Mouse (Mus musculus): Measurements from ENCODE around the gene Canx. TPM values are rescaled to one million over a fixed set of nuclear protein-coding genes. Genes with fewer than 3 reads are reported as not detected.
A peak's percentile ranks its signal among the peaks of the same experiment; 100 is the strongest.

Gene Canx
- polyA plus RNA-seq (2015; fragmentation: Nextera tagmentation; extraction: Ambion mirVana), result 289 and 305 TPM in 2 replicates

DNA sequence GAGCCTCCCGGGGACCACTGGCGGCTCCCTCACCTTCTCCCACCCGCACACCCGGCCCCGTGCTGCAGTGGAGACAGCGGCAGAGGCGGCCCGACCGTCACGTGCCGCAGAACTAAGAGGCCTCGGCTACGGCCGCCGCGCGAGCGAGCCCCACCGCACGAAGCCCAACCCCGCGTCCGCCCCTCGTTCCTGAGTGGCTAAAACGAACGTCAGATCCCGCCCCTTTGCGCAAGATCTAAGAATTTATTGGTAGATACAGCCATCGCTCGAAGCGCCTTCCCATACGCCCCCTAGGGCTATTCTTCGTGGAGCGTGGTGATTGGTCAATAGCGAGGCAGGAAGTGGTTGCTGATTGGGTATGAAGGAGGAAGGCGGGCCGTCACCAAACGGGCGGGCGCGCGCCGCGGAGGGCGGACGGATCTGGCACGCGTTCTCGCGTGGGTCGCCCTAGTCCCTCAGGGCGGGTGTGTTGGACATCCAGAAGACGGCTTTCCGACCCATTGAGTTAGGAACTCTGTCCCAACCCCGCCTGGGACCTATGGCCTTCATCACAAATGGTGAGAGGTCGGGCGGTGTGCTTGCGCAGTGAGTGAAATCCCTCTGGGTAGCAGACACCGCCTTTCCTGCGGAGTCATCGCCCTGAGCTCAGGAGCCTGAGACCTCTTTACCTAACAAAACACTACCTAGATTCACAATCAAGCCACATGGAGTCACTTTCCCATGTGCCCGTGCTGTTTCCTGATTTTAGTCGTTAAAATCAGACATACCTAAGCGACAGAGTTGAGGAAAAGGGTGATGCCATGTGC, at the start of gene Canx:
Canx (minus strand) TSS at position 178 of the 806 bp plus-strand sequence.
- Histone ChIP-seq H3K9me3 (replicated peaks) (no peaks in the 10 kb centered on the region), H3K27ac (replicated peaks) (peak within 1 kb of the TSS; percentile 91), H3K4me3 (replicated peaks) (peak within 1 kb of the TSS; percentile 99), H3K27me3 (replicated peaks) (no peaks in the 10 kb centered on the region), H3K4me2 (peak within 1 kb of the TSS; percentile 75), H3K9ac (replicated peaks) (peak within 1 kb of the TSS; percentile 90), H3K4me1 (peaks cover 37% of the 10 kb centered on the region), H3K36me3 (no peaks in the 10 kb centered on the region)
- peak; percentile 99 for ATAC-seq (ENCODE audit: low FRiP score)
- WGBS, result under 1% methylated on average over 64 of the region's 64 CpGs

DNA sequence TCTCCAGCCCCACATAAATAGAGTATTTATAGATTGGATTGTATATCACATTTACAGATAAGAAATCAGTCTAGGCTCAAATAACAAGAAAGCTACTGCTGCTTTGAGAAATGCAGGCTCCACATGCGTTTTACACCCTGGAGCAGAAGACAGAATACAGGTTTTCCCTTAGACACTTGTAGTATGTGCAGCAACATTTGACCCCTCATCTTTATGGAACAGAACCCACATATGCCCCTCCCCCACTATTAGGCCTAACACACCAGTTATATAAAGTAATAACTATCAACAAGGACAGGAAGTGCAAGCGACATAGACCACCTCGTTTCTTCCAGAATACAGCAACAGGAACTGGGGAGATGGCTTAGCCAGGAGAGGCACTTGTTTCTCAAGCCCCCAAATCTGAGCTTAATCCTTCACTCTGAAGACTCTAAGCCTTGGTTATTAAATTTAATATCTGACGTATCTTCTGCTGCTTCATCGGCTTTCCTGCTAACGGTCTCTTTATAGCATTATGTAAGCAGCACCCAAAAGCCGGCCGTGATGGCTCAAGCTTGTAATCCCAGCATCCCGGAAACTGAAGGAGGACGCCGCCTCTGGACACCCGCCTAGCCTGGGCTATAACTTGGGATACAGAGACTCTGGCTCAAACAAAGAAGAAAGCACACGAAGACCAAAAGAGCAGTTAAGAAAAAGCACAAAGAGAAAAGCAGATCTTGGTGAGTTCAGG, 49.0 kb upstream of the Canx start:
- Histone ChIP-seq H3K36me3 (peaks cover 4% of the 10 kb centered on the region), H3K4me3 (replicated peaks) (no peak overlapping the region), H3K9ac (replicated peaks) (no peak overlapping the region), H3K27ac (replicated peaks) (no peak overlapping the region), H3K4me2 (no peak overlapping the region), H3K4me1 (peaks cover 28% of the 10 kb centered on the region), H3K27me3 (replicated peaks) (no peaks in the 10 kb centered on the region), H3K9me3 (replicated peaks) (no peaks in the 10 kb centered on the region)
- 92% methylated on average over 13 of the region's 13 CpGs for WGBS
- no peak for ATAC-seq (ENCODE audit: low FRiP score)

GRCm38 (mm10) chr11:50373621-50374020, 48.1 kb upstream of the Canx start:
- no peak overlapping the region for H3K4me3 ChIP-seq (replicated peaks)
- no peak overlapping the region for H3K27ac ChIP-seq (replicated peaks)
- 97% methylated on average over 1 of the region's 1 CpGs for WGBS
- ATAC-seq (ENCODE audit: low FRiP score), result no peak
- no peaks in the 10 kb centered on the region for H3K36me3 ChIP-seq
- H3K4me2 ChIP-seq, result no peak overlapping the region
- H3K9me3 ChIP-seq (replicated peaks), result no peaks in the 10 kb centered on the region
- H3K27me3 ChIP-seq (replicated peaks), result no peaks in the 10 kb centered on the region
- no peak overlapping the region for H3K9ac ChIP-seq (replicated peaks)
- H3K4me1 ChIP-seq, result peaks cover 21% of the 10 kb centered on the region

GRCm38 (mm10) chr11:50373086-50373485, 47.6 kb upstream of the Canx start:
- no peak for ATAC-seq (ENCODE audit: low FRiP score)
- Histone ChIP-seq H3K27me3 (replicated peaks) (no peaks in the 10 kb centered on the region), H3K9ac (replicated peaks) (no peak overlapping the region), H3K36me3 (no peaks in the 10 kb centered on the region), H3K4me1 (peaks cover 21% of the 10 kb centered on the region), H3K27ac (replicated peaks) (no peak overlapping the region), H3K9me3 (replicated peaks) (no peaks in the 10 kb centered on the region), H3K4me3 (replicated peaks) (no peak overlapping the region), H3K4me2 (no peak overlapping the region)

DNA sequence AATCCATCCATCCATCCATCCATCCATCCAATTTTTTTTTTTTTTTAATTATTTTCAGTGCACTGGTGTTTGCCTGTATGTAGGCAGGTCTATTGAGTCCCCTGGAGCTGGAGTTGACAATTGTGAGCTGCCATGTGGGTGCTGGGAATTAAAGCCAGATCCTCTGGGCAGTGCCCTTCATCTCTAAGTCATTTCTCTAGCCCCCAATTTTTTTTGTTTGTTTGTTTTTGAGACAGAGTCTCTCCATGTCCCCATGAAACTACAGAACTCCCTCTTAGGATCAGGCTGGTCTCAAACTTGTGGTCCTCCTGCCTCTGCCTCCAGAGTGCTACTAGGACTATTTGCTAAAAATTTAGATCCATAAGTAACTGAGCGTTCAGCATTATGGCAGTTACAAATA, 46.4 kb upstream of the Canx start:
- no peaks in the 10 kb centered on the region for H3K9me3 ChIP-seq (replicated peaks)
- peak overlapping the region; percentile 65 for H3K9ac ChIP-seq (replicated peaks)
- peak overlapping the region; percentile 42; the same call in 1 of the 2 replicates for H3K4me3 ChIP-seq (replicated peaks)
- WGBS, result 93% methylated on average over 1 of the region's 1 CpGs
- H3K27me3 ChIP-seq (replicated peaks), result no peaks in the 10 kb centered on the region
- peaks cover 21% of the 10 kb centered on the region for H3K4me1 ChIP-seq
- H3K27ac ChIP-seq (replicated peaks), result peak overlapping the region; percentile 92
- no peaks in the 10 kb centered on the region for H3K36me3 ChIP-seq
- no peak for ATAC-seq (ENCODE audit: low FRiP score)
- peak overlapping the region; percentile 68 for H3K4me2 ChIP-seq

- Histone ChIP-seq H3K27ac (replicated peaks) (peak overlapping the region; percentile 92), H3K4me2 (peak overlapping the region; percentile 68), H3K9ac (replicated peaks) (peak overlapping the region; percentile 65), H3K27me3 (replicated peaks) (no peaks in the 10 kb centered on the region), H3K4me3 (replicated peaks) (peak overlapping the region; percentile 42), H3K9me3 (replicated peaks) (no peaks in the 10 kb centered on the region), H3K4me1 (peaks cover 18% of the 10 kb centered on the region), H3K36me3 (no peaks in the 10 kb centered on the region)
- WGBS, result under 1% methylated on average over 18 of the region's 18 CpGs
- ATAC-seq (ENCODE audit: low FRiP score), result peak; percentile 79
Observed at GRCm38 (mm10) chr11:50371399-50371841, 45.9 kb upstream of the Canx start.

GRCm38 (mm10) chr11:50370969-50371368, 45.5 kb upstream of the Canx start:
- Histone ChIP-seq H3K9ac (replicated peaks) (no peak overlapping the region), H3K9me3 (replicated peaks) (no peaks in the 10 kb centered on the region), H3K36me3 (no peaks in the 10 kb centered on the region), H3K27ac (replicated peaks) (peak overlapping the region; percentile 92), H3K4me2 (peak overlapping the region; percentile 68), H3K27me3 (replicated peaks) (no peaks in the 10 kb centered on the region), H3K4me1 (peaks cover 14% of the 10 kb centered on the region), H3K4me3 (replicated peaks) (peak overlapping the region; percentile 42; the same call in 1 of the 2 replicates)
- 42% methylated on average over 4 of the region's 4 CpGs for WGBS
- ATAC-seq (ENCODE audit: low FRiP score), result peak; percentile 45; the same call in 1 of the 2 replicates

GRCm38 (mm10) chr11:50369360-50369911, 44.0 kb upstream of the Canx start:
- H3K36me3 ChIP-seq, result no peaks in the 10 kb centered on the region
- H3K4me2 ChIP-seq, result no peak overlapping the region
- H3K4me3 ChIP-seq (replicated peaks), result no peak overlapping the region
- no peaks in the 10 kb centered on the region for H3K9me3 ChIP-seq (replicated peaks)
- no peak overlapping the region for H3K9ac ChIP-seq (replicated peaks)
- H3K27ac ChIP-seq (replicated peaks), result no peak overlapping the region
- ATAC-seq (ENCODE audit: low FRiP score), result no peak
- H3K4me1 ChIP-seq, result peaks cover 14% of the 10 kb centered on the region
- H3K27me3 ChIP-seq (replicated peaks), result no peaks in the 10 kb centered on the region
- 91% methylated on average over 5 of the region's 5 CpGs for WGBS

DNA sequence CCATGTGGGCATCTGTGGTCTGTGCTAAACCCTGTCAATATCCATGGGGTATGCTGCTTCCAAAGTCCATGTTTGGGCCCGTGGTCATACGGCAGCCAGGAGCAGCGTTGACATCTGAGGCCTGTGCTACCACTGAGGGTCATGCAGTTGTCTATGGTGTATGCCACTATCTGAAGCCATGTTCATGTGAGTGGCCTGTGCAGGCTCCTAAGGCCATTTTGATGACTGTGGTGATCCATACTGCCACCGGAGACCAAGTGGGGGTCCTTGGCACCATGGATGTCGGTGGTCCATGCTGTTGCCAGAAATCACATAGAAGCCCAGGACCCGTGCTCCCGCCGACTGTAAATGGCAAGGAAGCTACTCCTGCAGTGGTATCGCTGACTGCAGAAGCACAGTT, 42.1 kb upstream of the Canx start:
- H3K4me3 ChIP-seq (replicated peaks), result no peak overlapping the region
- no peak overlapping the region for H3K4me2 ChIP-seq
- H3K9ac ChIP-seq (replicated peaks), result no peak overlapping the region
- WGBS, result 92% methylated on average over 9 of the region's 9 CpGs
- H3K27ac ChIP-seq (replicated peaks), result no peak overlapping the region
- no peaks in the 10 kb centered on the region for H3K27me3 ChIP-seq (replicated peaks)
- no peaks in the 10 kb centered on the region for H3K36me3 ChIP-seq
- H3K9me3 ChIP-seq (replicated peaks), result no peaks in the 10 kb centered on the region
- peaks cover 14% of the 10 kb centered on the region for H3K4me1 ChIP-seq
- no peak for ATAC-seq (ENCODE audit: low FRiP score)

DNA sequence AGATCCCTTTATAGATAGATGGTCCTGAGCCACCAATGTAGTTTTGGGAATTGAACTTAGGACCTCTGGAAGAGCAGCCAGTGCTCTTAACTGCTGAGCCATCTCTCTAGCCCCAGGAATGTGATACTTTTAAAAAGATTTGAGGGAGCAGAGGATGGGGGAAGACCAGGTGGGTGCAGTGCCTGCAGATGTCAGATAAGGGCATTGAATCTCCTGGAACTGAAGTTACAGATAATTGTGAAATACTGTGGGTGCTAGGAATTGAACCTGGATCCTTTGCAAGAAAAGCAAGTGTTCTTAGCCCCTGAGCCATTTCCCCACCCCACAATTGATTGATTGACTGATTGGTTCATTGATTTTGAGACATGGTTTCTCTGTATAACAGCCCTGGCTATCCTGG, 39.8 kb upstream of the Canx start:
- no peak overlapping the region for H3K4me2 ChIP-seq
- no peaks in the 10 kb centered on the region for H3K27me3 ChIP-seq (replicated peaks)
- no peaks in the 10 kb centered on the region for H3K36me3 ChIP-seq
- H3K4me1 ChIP-seq, result no peaks in the 10 kb centered on the region
- no peaks in the 10 kb centered on the region for H3K9me3 ChIP-seq (replicated peaks)
- no peak overlapping the region for H3K27ac ChIP-seq (replicated peaks)
- H3K9ac ChIP-seq (replicated peaks), result no peak overlapping the region
- ATAC-seq (ENCODE audit: low FRiP score), result no peak
- H3K4me3 ChIP-seq (replicated peaks), result no peak overlapping the region

GRCm38 (mm10) chr11:50364548-50364947, 39.1 kb upstream of the Canx start:
- 10% methylated on average over 4 of the region's 4 CpGs for whole genome bisulfite sequencing
- Histone ChIP-seq H3K9ac (replicated peaks) (no peak overlapping the region), H3K4me3 (replicated peaks) (no peak overlapping the region), H3K36me3 (no peaks in the 10 kb centered on the region), H3K9me3 (replicated peaks) (no peaks in the 10 kb centered on the region), H3K4me1 (peaks cover 2% of the 10 kb centered on the region; the same call in 1 of the 2 replicates), H3K4me2 (no peak overlapping the region), H3K27ac (replicated peaks) (no peak overlapping the region), H3K27me3 (replicated peaks) (no peaks in the 10 kb centered on the region)
- ATAC-seq (ENCODE audit: low FRiP score), result peak; percentile 67; the same call in 1 of the 2 replicates
